Comparison of ENCODE assay signal across 14 mouse cellular contexts in the genomic region with DNA sequence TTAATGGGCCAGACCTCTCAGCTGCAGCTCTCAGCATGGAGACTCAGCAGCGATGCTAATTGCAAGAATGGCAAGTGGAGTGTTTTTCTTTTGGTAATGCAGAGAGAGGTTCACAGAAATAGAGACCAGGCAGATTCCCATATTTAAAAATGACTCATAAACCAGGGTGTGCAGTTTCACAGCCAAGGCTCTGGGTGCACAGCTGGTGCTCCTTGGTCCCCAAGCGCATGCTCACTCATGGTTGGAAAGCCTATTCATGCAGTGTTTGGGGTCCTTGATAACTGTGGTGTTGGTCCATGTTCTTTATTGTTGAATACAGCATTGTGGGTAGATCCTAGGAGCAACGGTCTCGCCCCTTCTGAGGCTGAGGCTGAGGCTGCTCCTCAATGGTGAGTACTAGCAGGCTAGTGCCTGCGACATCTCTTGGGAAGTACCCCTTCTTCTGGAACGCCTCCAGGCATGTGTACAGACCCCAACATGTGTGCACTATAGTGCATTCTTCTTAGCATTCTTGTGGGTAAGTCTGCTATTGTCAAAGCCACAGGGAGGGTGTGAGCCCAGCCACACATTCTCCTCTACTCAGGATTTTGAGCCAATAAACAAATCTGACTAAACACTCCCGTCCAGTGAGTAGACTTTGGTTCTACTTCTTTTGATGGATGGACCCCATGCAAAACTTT. TPM values are rescaled to one million over a fixed set of nuclear protein-coding genes. Genes with fewer than 3 reads are reported as not detected.
DNase-seq lines count a peak whose midpoint lies in the region; ATAC-seq and TF ChIP-seq lines count a peak whose summit lies in the region.
"Had no signal": no experiment of that assay in that cellular context is flagged by ENCODE, and none has a peak within 500 bp of the region (broad histone marks: within the 10 kb centered on the region; RNA-seq: fewer than 3 reads in every experiment).

No protein-coding gene starts in this region.

- no peaks in the 10 kb centered on the region for H3K9me3 ChIP-seq in intestine, embryonic 14.5 days (ENCODE audit: control insufficient read depth, low read length)
- no peaks in the 10 kb centered on the region for H3K9me3 ChIP-seq in intestine, embryonic 15.5 days
- H3K9me3 ChIP-seq in embryonic facial prominence, embryonic 13.5 days = no peaks in the 10 kb centered on the region
- H3K9me3 ChIP-seq in limb, embryonic 15.5 days = no peaks in the 10 kb centered on the region
- H3K9me3 ChIP-seq: liver, embryonic 13.5 days had no signal

- no peak overlapping the region for H3K9ac ChIP-seq in intestine, embryonic 14.5 days (ENCODE audit: low read length)
- no peak overlapping the region for H3K9ac ChIP-seq in intestine, embryonic 15.5 days
- H3K9ac ChIP-seq in embryonic facial prominence, embryonic 13.5 days = no peak overlapping the region
- H3K9ac ChIP-seq in limb, embryonic 15.5 days = no peak overlapping the region
- H3K9ac ChIP-seq: liver, embryonic 13.5 days had no signal

- no peaks in the 10 kb centered on the region for H3K36me3 ChIP-seq in intestine, embryonic 14.5 days (ENCODE audit: control insufficient read depth, insufficient read depth, low read length)
- no peaks in the 10 kb centered on the region for H3K36me3 ChIP-seq in intestine, embryonic 15.5 days
- no peaks in the 10 kb centered on the region for H3K36me3 ChIP-seq in embryonic facial prominence, embryonic 13.5 days
- no peaks in the 10 kb centered on the region for H3K36me3 ChIP-seq in limb, embryonic 15.5 days
- H3K36me3 ChIP-seq: liver, embryonic 13.5 days had no signal

- 0 out of 2 replicates have a peak, but pooled peaks have one; percentile 27 for ATAC-seq in intestine, embryonic 14.5 days (replicated peaks; ENCODE audit: low FRiP score, low TSS enrichment, low read depth)
- no peak for ATAC-seq in intestine, embryonic 15.5 days
- peak; percentile 77 for ATAC-seq in embryonic facial prominence, embryonic 13.5 days (ENCODE audit: insufficient number of reproducible peaks, insufficient read depth, low FRiP score, low TSS enrichment, low read depth)
- peak; percentile 40 for ATAC-seq in limb, embryonic 15.5 days (ENCODE audit: insufficient number of reproducible peaks, low FRiP score, low TSS enrichment, low read depth)
- ATAC-seq: hindbrain, embryonic 16.5 days had no signal

- H3K27me3 ChIP-seq in intestine, embryonic 14.5 days (replicated peaks; ENCODE audit: control insufficient read depth, insufficient read depth, low read length) = no peaks in the 10 kb centered on the region
- H3K27me3 ChIP-seq in intestine, embryonic 15.5 days (replicated peaks) = no peaks in the 10 kb centered on the region
- no peaks in the 10 kb centered on the region for H3K27me3 ChIP-seq in embryonic facial prominence, embryonic 13.5 days
- no peaks in the 10 kb centered on the region for H3K27me3 ChIP-seq in limb, embryonic 15.5 days
- H3K27me3 ChIP-seq: liver, embryonic 13.5 days had no signal

- peak; percentile 52 for DNase-seq in gastrocnemius, adult 2 months
- no peak for DNase-seq in gastrocnemius, postnatal 25 days
- DNase-seq in intestine, embryonic 14.5 days (ENCODE audit: low spot score) = no peak
- DNase-seq in spleen, postnatal 4 days (ENCODE audit: low spot score in 2 of 2) = no peak
- no peak for DNase-seq in spleen, adult 12 weeks (ENCODE audit: low spot score)
- DNase-seq: adrenal gland, postnatal 10 days; cerebellum, adult 18-20 months; liver, embryonic 13.5 days; lung, postnatal 4 days; thymus, postnatal 36 days had no signal

- TF ChIP-seq CTCF in gastrocnemius, adult 2 months (IDR thresholded peaks at IDR 0.05) = no peak

- H3K4me1 ChIP-seq in intestine, embryonic 14.5 days (replicated peaks; ENCODE audit: control insufficient read depth, insufficient read depth, low read length) = peaks cover 10% of the 10 kb centered on the region; the same call in 1 of the 2 replicates
- no peaks in the 10 kb centered on the region for H3K4me1 ChIP-seq in intestine, embryonic 15.5 days (replicated peaks)
- H3K4me1 ChIP-seq in embryonic facial prominence, embryonic 13.5 days = peaks cover 28% of the 10 kb centered on the region
- peaks cover 18% of the 10 kb centered on the region for H3K4me1 ChIP-seq in limb, embryonic 15.5 days

- intact Hi-C loops in gastrocnemius, adult 2 months (cut with DNase I) = no loop called here

- H3K4me3 ChIP-seq in gastrocnemius, adult 2 months = peak overlapping the region; percentile 34
- no peak overlapping the region for H3K4me3 ChIP-seq in intestine, embryonic 14.5 days (ENCODE audit: low read depth, low read length)
- no peak overlapping the region for H3K4me3 ChIP-seq in intestine, embryonic 15.5 days (replicated peaks)
- H3K4me3 ChIP-seq in embryonic facial prominence, embryonic 13.5 days = no peak overlapping the region
- no peak overlapping the region for H3K4me3 ChIP-seq in limb, embryonic 15.5 days
- H3K4me3 ChIP-seq: liver, embryonic 13.5 days had no signal

- H3K27ac ChIP-seq in gastrocnemius, adult 2 months = peak overlapping the region; percentile 85
- H3K27ac ChIP-seq in intestine, embryonic 14.5 days (ENCODE audit: low read depth) = no peak overlapping the region
- H3K27ac ChIP-seq in intestine, embryonic 15.5 days = no peak overlapping the region
- H3K27ac ChIP-seq in embryonic facial prominence, embryonic 13.5 days = peak overlapping the region; percentile 83
- H3K27ac ChIP-seq in limb, embryonic 15.5 days = peak overlapping the region; percentile 85
- H3K27ac ChIP-seq: liver, embryonic 13.5 days had no signal

- 40% methylated on average over 7 of the region's 7 CpGs for WGBS in intestine, embryonic 14.5 days
- WGBS in intestine, embryonic 15.5 days = 51% methylated on average over 7 of the region's 7 CpGs
- 30% methylated on average over 7 of the region's 7 CpGs for WGBS in embryonic facial prominence, embryonic 13.5 days
- 27% methylated on average over 7 of the region's 7 CpGs for WGBS in limb, embryonic 15.5 days

- no peak overlapping the region for H3K4me2 ChIP-seq in intestine, embryonic 14.5 days (ENCODE audit: low read length)
- no peak overlapping the region for H3K4me2 ChIP-seq in intestine, embryonic 15.5 days (replicated peaks)
- H3K4me2 ChIP-seq in embryonic facial prominence, embryonic 13.5 days = peak overlapping the region; percentile 23
- no peak overlapping the region for H3K4me2 ChIP-seq in limb, embryonic 15.5 days
- H3K4me2 ChIP-seq: liver, embryonic 13.5 days had no signal

RNA-seq across cellular contexts. Expression of a gene that starts 46.2 kb away (rescaled TPM):
- total RNA-seq in gastrocnemius, adult 2 months (2021) = 100 to 1,000 TPM in 1 of 2 experiments, 10 to 100 TPM in 1; 99.2 to 114 TPM
- total RNA-seq in gastrocnemius, postnatal 25 days (2021) = 10 to 100 TPM; 50.7 to 64.5 TPM
- 5.5 and 6.0 TPM in 2 replicates for polyA plus RNA-seq in intestine, embryonic 14.5 days (2014; fragmentation: Nextera tagmentation; extraction: Ambion mirVana)
- polyA plus RNA-seq in intestine, embryonic 15.5 days (2015; fragmentation: Nextera tagmentation; extraction: Ambion mirVana) = 5.9 and 6.5 TPM in 2 replicates
- 15.8 and 17.8 TPM in 2 replicates for polyA plus RNA-seq in embryonic facial prominence, embryonic 13.5 days (2015; fragmentation: Nextera tagmentation; extraction: Ambion mirVana)
- 14.4 and 17.0 TPM in 2 replicates for polyA plus RNA-seq in limb, embryonic 15.5 days (2015; fragmentation: Nextera tagmentation; extraction: Ambion mirVana)

Comparison
In these comparisons a context has a peak if more than half of its experiments do, and no peak if none do; other contexts are left out.
1. H3K27ac ChIP-seq: peak in gastrocnemius, adult 2 months (single experiment), embryonic facial prominence, embryonic 13.5 days (single experiment) and limb, embryonic 15.5 days (single experiment); none in intestine, embryonic 14.5 days (single experiment) and intestine, embryonic 15.5 days (single experiment).